8 mouse cellular contexts compared by ENCODE assay signal in the genomic region with DNA sequence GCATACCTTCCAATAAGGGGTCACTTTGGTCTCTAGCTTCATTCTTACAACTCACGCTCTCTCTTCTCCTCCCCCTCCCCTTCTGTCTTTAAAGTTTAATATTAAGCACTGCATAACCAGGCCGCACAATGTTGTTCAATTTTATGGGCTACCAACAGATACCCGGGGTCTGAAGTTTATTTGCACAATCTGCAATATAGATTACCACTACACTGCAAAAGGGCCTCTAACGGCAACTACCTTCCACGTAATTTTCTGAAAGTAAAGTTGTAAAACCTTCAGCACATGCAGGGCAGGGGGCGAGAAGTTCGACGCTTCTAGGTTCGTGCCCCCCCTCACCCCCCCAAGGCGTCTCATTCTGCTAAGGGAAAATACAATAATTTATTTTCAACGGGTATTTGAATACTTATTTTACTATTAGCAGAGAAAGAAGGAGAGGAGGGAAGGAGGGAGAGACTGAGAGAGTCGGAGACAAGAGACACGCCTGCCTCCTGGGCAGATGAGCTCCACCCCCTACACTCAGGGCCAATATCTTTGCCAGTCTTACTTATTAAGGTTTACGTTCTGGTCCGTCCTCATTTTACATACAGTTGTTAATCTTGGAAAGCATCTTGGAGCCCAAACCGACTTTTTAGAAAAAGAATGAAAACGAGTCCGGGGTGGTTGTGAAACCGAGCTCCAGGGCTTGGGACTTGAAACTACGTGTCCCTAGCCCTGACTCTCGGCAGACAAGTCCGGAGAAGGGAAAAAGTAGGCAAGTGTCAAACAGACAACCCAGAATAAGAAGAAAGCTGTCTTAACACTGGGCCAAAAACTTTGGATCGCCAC. TPM values are rescaled to one million over a fixed set of nuclear protein-coding genes. Genes with fewer than 3 reads are reported as not detected.
DNase-seq lines count a peak whose midpoint lies in the region; ATAC-seq and TF ChIP-seq lines count a peak whose summit lies in the region.

No protein-coding gene starts in this region.

- ATAC-seq in kidney, postnatal 0 days (replicated peaks; ENCODE audit: low FRiP score, low read depth) = no peak
- no peak for ATAC-seq in stomach, postnatal 0 days (ENCODE audit: low FRiP score, low TSS enrichment)

- no peak for TF ChIP-seq EP300 in stomach, postnatal 0 days (optimal IDR thresholded peaks at IDR 0.05)

- H3K27ac ChIP-seq in heart, embryonic 10.5 days = peak overlapping the region; percentile 96
- H3K27ac ChIP-seq in kidney, postnatal 0 days = peak overlapping the region; percentile 78; the same call in 1 of the 2 replicates
- peak overlapping the region; percentile 28 for H3K27ac ChIP-seq in macrophage
- peak overlapping the region; percentile 94 for H3K27ac ChIP-seq in stomach, postnatal 0 days (replicated peaks)

- H3K9me3 ChIP-seq in heart, embryonic 10.5 days = no peaks in the 10 kb centered on the region
- H3K9me3 ChIP-seq in kidney, postnatal 0 days (replicated peaks; ENCODE audit: low read length) = no peaks in the 10 kb centered on the region
- H3K9me3 ChIP-seq in stomach, postnatal 0 days (ENCODE audit: control insufficient read depth, low read length) = no peaks in the 10 kb centered on the region

- no peaks in the 10 kb centered on the region for H3K36me3 ChIP-seq in heart, embryonic 10.5 days
- no peaks in the 10 kb centered on the region for H3K36me3 ChIP-seq in kidney, postnatal 0 days (ENCODE audit: insufficient read depth, low read length)
- H3K36me3 ChIP-seq in macrophage (ENCODE audit: inconsistent target) = no peaks in the 10 kb centered on the region
- H3K36me3 ChIP-seq in stomach, postnatal 0 days (ENCODE audit: control insufficient read depth, insufficient read depth, low read length) = no peaks in the 10 kb centered on the region

- peak overlapping the region; percentile 94 for H3K4me3 ChIP-seq in heart, embryonic 10.5 days
- H3K4me3 ChIP-seq in kidney, postnatal 0 days (replicated peaks; ENCODE audit: low read depth, low read length) = peak overlapping the region; percentile 90
- peak overlapping the region; percentile 62 for H3K4me3 ChIP-seq in macrophage (ENCODE audit: inconsistent target)
- peak overlapping the region; percentile 96 for H3K4me3 ChIP-seq in stomach, postnatal 0 days (ENCODE audit: low read depth, low read length)

- peaks cover 55% of the 10 kb centered on the region for H3K79me2 ChIP-seq in macrophage (ENCODE audit: inconsistent target)

- 3% methylated on average over 23 of the region's 23 CpGs for WGBS in heart, embryonic 10.5 days
- 1% methylated on average over 23 of the region's 23 CpGs for WGBS in kidney, postnatal 0 days
- WGBS in macrophage (ENCODE audit: missing documents) = 13% methylated on average over 21 of the region's 23 CpGs
- 3% methylated on average over 23 of the region's 23 CpGs for WGBS in stomach, postnatal 0 days

- peak; percentile 7 for DNase-seq in ovary, postnatal 36 days (ENCODE audit: low spot score)
- DNase-seq in ovary, adult 18-20 months (ENCODE audit: low spot score) = no peak
- DNase-seq in c-Kit-positive CD71-positive TER-119-positive erythroid progenitor cells, embryonic 14.5 days (ENCODE audit: low spot score) = peak; percentile 66
- no peak for DNase-seq in heart, embryonic 10.5 days (ENCODE audit: low spot score)
- DNase-seq in kidney, postnatal 0 days (ENCODE audit: low spot score) = peak; percentile 57
- peak; percentile 34 for DNase-seq in stomach, postnatal 0 days (ENCODE audit: low spot score)
- no peak for DNase-seq in left cerebral cortex, postnatal 10 days (ENCODE audit: extremely low spot score in 1 of 2, low spot score in 2 of 2)

- peak overlapping the region; percentile 97 for H3K4me2 ChIP-seq in kidney, postnatal 0 days (ENCODE audit: low read length)
- H3K4me2 ChIP-seq in stomach, postnatal 0 days (replicated peaks; ENCODE audit: low read depth) = peak overlapping the region; percentile 93

- intact Hi-C loops in left cerebral cortex, postnatal 10 days (cut with DNase I) = no loop called here

- no peak for TF ChIP-seq CTCF in kidney, postnatal 0 days (IDR thresholded peaks at IDR 0.05; ENCODE audit: low read depth)
- no peak for TF ChIP-seq CTCF in stomach, postnatal 0 days (IDR thresholded peaks at IDR 0.05; ENCODE audit: low read depth)

- H3K4me1 ChIP-seq in heart, embryonic 10.5 days = peaks cover 21% of the 10 kb centered on the region
- H3K4me1 ChIP-seq in kidney, postnatal 0 days (replicated peaks; ENCODE audit: insufficient read depth, low read length) = peaks cover 7% of the 10 kb centered on the region; the same call in 1 of the 2 replicates
- peaks cover 4% of the 10 kb centered on the region; the same call in 1 of the 2 replicates for H3K4me1 ChIP-seq in stomach, postnatal 0 days (replicated peaks; ENCODE audit: control insufficient read depth, insufficient read depth)

- peak overlapping the region; percentile 82 for H3K9ac ChIP-seq in kidney, postnatal 0 days (ENCODE audit: low read depth, low read length)
- H3K9ac ChIP-seq in stomach, postnatal 0 days (ENCODE audit: low read length) = peak overlapping the region; percentile 85

- H3K27me3 ChIP-seq in heart, embryonic 10.5 days (ENCODE audit: insufficient read depth, poor library complexity, severe bottlenecking) = no peaks in the 10 kb centered on the region
- no peaks in the 10 kb centered on the region for H3K27me3 ChIP-seq in kidney, postnatal 0 days (ENCODE audit: insufficient read depth, low read length)
- no peaks in the 10 kb centered on the region for H3K27me3 ChIP-seq in stomach, postnatal 0 days (ENCODE audit: control insufficient read depth, insufficient read depth, low read length)

RNA-seq across cellular contexts. Expression of a gene that starts 1.2 kb away (rescaled TPM):
- polyA plus RNA-seq in heart, embryonic 10.5 days (2016; fragmentation: Nextera tagmentation; extraction: Ambion mirVana) = 40.1 and 44.4 TPM in 2 replicates
- 35.8 and 36.0 TPM in 2 replicates for polyA plus RNA-seq in kidney, postnatal 0 days (2015; fragmentation: Nextera tagmentation; extraction: Ambion mirVana)
- total RNA-seq in macrophage (2018; cell fraction: chromatin; rRNA removed) = 10 to 100 TPM in 16 of 26 experiments, 1 to 10 TPM in 9, under 1 TPM in 1; 0.97 to 32.5 (median 12.2) TPM
- 10 to 100 TPM; 23.8 to 35.4 (median 30.2) TPM for total RNA-seq in macrophage (2018; cell fraction: cytosol; rRNA removed)
- total RNA-seq in macrophage (2018; cell fraction: nucleus; rRNA removed) = 10 to 100 TPM in 25 of 26 experiments, 1 to 10 TPM in 1; 7.8 to 39.1 (median 18.9) TPM
- 23.4 to 38.6 TPM (median 34.4 TPM) in 3 replicates for polyA plus RNA-seq in macrophage (2018)
- polyA plus RNA-seq in stomach, postnatal 0 days (2015; fragmentation: Nextera tagmentation; extraction: Ambion mirVana) = 31.2 and 32.5 TPM in 2 replicates
- 10 to 100 TPM; 46.9 to 49.5 TPM for total RNA-seq in left cerebral cortex, postnatal 10 days (2021)

Comparison
In these comparisons a context has a peak if more than half of its experiments do, and no peak if none do; other contexts are left out.
1. DNase-seq: peak in ovary, postnatal 36 days (single experiment), c-Kit-positive CD71-positive TER-119-positive erythroid progenitor cells, embryonic 14.5 days (single experiment), kidney, postnatal 0 days (single experiment) and stomach, postnatal 0 days (single experiment); none in ovary, adult 18-20 months (single experiment), heart, embryonic 10.5 days (single experiment) and left cerebral cortex, postnatal 10 days (0 of 2).
2. H3K27ac ChIP-seq: peak in every context shown above with its lines; median percentile 96 in heart, embryonic 10.5 days; 94 in stomach, postnatal 0 days; 78 in kidney, postnatal 0 days; 28 in macrophage.
3. Peak in every context shown above with its lines, with median percentiles within 50 percentile points of each other: H3K4me3 ChIP-seq.